Mouse (Mus musculus) mature B cell (primary cell): ENCODE results near the gene Foxk2.
"Not testable (repeated sequence)": the region's sequence is repeated elsewhere in the genome, so short reads cannot be mapped to it uniquely, and the experiment has no call there.

Experiments
- in situ Hi-C: fragments of 300-500 bp; cut with MboI; formaldehyde crosslinking; loops from 2 replicates; pipeline ENCODE4 v1.14.3; 2019

Foxk2 gene

DNA sequence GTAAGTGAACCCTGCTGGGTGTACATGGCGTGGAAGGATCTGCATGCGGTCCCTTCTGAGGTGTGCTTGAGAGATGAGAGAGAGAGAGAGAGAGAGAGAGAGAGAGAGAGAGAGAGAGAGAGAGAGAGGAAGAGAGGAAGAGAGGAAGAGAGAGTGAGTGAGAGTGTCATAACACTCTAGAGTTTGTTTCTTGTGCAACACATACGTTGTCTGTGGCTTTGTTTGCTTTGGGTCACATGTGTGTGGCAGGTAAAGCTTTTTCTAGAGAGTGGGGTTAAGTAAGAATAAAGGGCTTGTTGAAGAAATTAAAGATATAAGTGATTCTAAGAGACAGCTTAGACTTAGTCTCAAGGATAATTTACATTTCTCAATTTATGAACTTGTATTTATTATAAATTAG, 18.2 kb downstream of the Foxk2 start:
- in situ Hi-C loops, result no loop called here

GRCm38 (mm10) chr11:121282911-121283310, 23.1 kb downstream of the Foxk2 start:
- in situ Hi-C loops, result no loop called here

DNA sequence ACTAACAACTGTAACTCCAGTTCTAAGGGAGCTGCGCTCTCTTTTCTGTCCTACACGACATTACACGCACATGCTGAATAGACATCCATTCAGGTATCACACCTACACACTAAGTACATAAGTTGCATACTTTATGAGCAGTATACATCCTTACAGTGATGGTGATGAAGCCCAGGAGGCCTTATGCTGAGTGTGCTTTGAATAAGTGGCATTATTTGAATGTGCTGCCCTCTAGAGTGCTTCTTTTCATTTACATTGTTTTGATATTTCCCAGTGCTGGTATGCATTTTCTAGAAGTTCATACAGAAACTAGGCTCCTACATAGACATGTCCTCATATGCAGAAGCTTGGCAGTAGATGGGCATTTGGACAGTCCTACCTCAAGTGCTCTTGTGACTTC, 30.1 kb downstream of the Foxk2 start:
- in situ Hi-C loops, result no loop called here

DNA sequence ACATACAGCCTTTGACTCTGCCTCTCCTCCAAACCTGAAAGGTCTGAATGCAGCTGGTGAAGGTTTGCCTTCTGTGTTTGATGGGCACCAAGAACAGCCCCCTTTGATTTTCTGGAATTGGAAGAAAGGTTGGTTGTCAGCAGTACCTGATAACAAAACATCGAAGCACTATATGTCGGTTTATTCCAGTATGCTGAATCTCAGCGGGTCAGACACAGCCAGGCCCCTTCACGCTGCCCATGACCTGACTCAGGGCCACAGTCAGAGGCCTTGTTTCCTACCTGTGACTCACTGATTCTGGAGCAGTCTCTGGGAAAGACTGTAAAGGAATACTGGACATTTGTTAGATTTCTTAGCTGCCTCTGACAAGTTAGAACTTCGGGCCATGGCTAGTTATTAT, 35.0 kb downstream of the Foxk2 start:
- in situ Hi-C loops, result no loop called here

- in situ Hi-C loops, result no loop called here
These were observed 38.7 kb downstream of the Foxk2 start for GRCm38 (mm10) chr11:121298493-121298892.

GRCm38 (mm10) chr11:121300265-121300664, 40.5 kb downstream of the Foxk2 start:
- in situ Hi-C loops, result no loop called here

- in situ Hi-C loops, result no loop called here
These were observed 45.6 kb downstream of the Foxk2 start for GRCm38 (mm10) chr11:121305371-121305770.

DNA sequence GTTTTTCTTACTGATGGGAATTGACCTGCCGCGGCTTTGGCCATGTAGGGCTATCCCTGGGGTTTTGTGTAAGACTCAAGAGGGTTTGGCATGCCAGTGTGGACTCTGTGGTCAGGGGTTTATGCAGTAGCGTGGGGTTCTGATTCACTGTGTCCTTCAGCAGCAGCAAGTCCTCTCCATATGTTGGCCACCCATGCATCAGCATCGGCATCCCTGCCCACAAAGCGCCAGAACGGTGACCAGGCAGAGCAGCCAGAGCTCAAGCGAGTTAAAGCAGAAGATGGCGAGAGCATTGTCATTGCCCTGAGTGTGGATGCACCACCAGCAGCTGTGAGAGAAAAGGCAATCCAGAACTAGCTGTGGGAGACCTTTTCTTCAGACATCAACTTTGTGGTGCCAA, 46.8 kb downstream of the Foxk2 start:
- in situ Hi-C loops, result no loop called here

- in situ Hi-C loops, result not testable (repeated sequence)
These were observed 47.9 kb downstream of the Foxk2 start for GRCm38 (mm10) chr11:121307712-121308111.

DNA sequence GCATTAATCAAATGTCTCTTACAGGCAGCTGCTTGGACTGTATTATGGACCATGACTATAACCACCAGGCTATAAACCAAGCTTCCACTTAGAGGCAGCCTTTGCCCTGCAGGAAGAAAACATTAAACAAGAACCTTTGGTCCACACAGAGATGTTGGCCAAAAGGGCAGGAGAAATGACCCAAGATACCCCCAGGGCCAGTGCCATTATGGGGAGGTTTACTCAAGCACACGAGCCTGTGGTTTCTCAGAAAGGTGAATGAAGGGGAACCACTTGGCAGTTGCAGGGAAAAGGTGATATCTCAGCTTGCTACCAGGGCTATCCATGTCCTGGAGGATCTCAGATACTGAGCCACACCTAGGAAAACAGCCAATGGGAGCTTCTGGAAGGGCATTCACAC, 66.2 kb downstream of the Foxk2 start:
- in situ Hi-C loops, result no loop called here

GRCm38 (mm10) chr11:121326681-121327080, 66.9 kb downstream of the Foxk2 start:
- in situ Hi-C loops, result no loop called here

DNA sequence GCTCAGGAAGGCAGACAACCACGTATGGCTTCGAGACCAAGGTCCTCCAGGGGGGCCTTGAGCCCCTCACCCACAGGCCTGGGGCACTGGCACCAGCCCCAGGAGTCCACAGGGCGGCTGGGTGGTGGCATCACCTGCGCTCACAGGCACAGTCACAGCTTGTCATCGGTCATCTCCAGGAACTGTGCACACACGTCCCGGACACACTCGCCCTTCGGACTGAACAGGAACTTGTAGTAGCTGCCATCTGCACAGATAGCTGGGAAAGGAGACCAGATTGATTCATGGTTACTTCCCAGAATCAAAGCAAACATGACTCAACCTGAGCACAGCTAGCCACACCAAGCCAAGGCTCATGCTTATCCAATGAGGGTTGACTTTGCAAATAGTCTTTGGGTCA, 68.4 kb downstream of the Foxk2 start:
- in situ Hi-C loops, result no loop called here

DNA sequence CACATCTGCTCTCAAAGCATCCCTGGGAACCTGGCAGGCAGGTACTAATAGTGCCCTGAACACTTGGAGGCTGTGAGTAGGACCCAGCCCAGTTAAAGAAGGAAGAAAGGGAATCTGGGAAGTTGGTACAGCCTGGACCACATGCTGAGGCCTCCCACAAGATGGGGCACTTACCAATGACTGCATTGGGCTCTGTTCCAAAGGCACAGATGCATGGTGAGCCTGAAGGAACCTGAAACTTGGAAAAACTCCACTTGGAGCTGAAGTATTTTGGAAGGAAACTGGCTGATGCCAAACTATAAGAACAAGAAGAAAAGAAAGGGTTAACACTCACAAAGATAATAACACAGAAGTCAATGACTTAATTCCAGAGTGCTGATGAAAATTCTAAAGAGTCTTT, 68.8 kb downstream of the Foxk2 start:
- in situ Hi-C loops, result no loop called here

DNA sequence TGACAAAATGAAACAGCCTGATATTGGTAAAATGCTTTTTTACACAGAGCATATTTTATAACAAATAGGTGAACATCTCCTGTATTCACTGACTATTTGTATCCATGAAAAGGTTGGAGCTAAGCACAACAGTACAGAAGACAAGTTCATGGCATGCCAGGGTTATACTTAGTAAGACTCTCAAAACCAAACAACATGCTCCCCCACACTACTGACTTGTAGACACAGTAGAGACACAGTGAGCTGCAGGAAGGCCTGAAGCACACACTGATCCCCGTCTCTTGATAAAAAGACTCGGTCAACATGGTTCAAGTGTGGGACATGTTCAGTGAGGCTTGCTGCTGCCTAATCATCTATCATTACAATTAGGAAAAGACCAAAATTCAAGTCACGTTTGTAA, 71.9 kb downstream of the Foxk2 start:
- in situ Hi-C loops, result no loop called here

- in situ Hi-C loops, result no loop called here
These were observed 79.9 kb downstream of the Foxk2 start for GRCm38 (mm10) chr11:121339647-121340046.

- in situ Hi-C loops, result no loop called here
These were observed 80.5 kb downstream of the Foxk2 start for GRCm38 (mm10) chr11:121340287-121340686.

- in situ Hi-C loops, result not testable (repeated sequence)
These were observed 82.6 kb downstream of the Foxk2 start for GRCm38 (mm10) chr11:121342423-121342822.

GRCm38 (mm10) chr11:121347036-121347435, 87.2 kb downstream of the Foxk2 start:
- in situ Hi-C loops, result no loop called here

DNA sequence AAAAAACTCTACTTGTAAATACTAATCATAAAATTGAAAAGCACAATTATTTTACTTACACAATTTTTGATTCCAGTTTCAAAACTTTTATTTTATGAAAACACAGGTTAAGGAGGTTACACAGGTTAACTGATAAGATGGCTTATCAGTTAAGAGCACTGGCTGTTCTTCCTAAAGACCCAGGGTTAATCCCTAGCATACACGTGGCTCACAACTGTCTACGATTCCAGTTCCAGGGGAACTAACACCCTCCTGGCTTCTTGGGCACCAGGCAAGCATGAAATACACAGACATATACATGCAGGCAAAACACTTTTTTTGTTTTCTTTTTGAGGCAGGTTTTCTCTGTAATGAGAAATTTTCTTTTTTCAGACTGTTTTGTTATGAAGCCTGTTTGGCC, 88.4 kb downstream of the Foxk2 start:
- in situ Hi-C loops, result no loop called here

GRCm38 (mm10) chr11:121348727-121349126, 88.9 kb downstream of the Foxk2 start:
- in situ Hi-C loops, result not testable (repeated sequence)

DNA sequence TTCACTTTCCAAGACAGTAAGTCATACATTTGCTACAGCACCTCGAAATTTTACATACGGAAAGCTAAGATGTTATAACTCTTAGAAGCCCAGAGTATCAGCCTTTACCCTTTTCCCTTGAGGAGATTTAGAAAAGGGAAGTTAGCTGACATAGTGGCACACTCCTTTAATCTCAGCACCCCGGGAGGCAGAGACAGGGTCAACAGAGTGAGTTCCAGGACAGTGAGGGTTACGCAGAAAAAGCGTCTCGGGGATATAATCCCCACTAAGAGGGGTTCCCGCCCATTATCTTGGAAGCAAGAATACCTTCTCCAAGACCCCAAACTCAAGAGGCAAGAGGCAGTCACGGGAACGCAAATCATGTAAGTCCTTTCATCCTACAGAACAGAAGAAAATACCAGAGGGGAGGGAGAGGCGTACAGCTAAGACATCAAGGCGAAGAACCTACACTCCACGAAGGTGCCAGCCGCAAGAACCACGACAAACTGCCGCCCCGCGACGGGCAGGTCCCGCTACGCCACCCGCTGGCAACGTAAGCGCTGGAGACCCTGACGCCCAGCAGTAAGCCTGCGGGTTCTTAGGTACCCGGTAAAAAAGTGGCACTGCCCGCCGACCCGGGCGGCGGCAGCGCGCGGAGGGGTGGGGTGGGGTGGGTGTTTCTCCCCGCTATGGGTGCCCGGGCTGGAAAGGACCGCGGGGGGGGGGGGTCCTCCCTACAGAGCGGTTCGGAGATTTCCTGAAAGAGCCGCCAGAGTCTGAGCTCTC, 93.7 kb downstream of the Foxk2 start:
- in situ Hi-C loops, result no loop called here

DNA sequence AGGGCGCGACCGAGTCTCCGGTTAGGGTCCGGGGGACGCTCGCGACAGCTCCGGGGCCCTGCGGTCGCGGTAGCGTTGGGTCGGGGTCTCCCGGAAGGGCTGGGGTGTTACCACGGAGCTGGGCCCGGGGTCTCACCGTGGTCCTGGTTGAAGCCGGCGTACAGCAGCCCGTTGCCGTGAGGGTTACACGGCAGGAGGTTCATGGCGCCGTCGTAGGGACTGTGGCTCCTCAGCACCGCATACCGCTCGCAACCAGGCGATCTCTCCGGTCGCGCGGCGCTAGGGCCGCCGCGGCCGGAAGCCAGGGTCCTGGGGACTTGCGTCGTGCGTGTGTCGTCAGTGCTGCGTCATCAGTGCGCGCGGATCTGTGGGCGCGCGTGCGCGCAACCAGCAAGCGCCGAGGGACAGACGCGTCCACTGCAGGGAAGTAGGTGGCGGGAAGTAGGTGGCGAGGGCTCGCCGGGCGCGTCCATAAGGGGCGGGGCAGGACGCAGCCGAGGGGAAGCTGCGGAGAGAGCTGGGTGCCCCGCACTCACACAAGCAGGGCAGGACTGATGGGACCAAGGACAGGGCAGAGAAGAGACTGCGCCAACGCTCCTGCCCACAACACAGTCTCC, 94.4 kb downstream of the Foxk2 start, which contains the start of gene Wdr45b:
Gene Wdr45b, minus strand, starts transcription at position 355 of the 617 bp plus-strand sequence.
- in situ Hi-C loops, result no loop called here
